Mouse (Mus musculus) right cerebral cortex, postnatal 25 days (tissue): Measurements from ENCODE around the gene Wfdc2.
A peak's percentile ranks its signal among the peaks of the same experiment; 100 is the strongest.
"Not testable (repeated sequence)": the region's sequence is repeated elsewhere in the genome, so short reads cannot be mapped to it uniquely, and the experiment has no call there.

ENCODE experiments used
- DNase-seq: peaks from one replicate; pipeline ENCODE4 v3.0.0; 2022

Gene Wfdc2

DNA sequence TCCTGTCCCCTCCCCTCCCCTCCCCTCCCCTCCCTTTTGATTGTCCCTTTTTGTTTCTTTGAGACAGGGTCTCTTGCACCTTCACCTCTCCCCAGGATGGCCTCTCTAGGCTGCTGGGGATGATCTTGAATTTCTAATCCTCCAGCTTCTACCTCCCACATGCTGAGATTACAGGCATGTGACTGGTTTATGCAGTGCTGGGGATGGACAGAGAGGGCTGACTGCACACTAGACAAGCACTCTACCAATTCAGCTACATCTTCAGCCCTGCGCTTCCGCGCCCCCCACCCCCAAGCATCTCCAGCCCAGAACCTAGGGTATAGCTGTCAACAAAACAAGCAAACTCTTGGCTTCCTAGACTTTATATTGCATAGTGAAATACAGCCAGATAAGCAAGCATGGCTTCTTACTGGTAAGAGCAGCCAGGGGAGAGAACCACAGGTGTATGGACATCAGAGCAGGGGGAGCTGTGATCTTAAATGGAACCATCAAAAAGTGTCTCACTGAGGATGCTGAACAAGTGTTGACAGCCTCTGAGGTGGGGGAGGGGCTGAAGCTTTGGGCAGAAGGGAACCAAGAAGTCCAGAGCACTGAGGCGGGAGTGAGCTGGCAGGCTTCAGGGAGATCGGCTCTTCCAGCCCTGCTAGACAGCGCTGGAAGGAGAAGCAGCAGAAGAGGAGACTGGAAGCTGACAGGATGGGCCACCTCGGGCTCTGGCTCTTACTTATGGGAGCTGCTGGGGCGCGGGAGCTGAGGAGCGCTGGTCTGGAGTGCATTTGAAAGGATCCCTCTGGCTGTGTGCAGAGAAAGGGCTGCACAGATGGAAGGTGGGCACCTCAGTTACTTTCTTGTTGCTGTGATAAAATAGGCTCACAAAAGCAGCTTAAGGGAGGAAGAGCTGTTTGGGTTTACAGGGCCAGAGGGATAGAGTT, 12.0 kb upstream of the Wfdc2 start:
- peak; percentile 45 for DNase-seq

DNA sequence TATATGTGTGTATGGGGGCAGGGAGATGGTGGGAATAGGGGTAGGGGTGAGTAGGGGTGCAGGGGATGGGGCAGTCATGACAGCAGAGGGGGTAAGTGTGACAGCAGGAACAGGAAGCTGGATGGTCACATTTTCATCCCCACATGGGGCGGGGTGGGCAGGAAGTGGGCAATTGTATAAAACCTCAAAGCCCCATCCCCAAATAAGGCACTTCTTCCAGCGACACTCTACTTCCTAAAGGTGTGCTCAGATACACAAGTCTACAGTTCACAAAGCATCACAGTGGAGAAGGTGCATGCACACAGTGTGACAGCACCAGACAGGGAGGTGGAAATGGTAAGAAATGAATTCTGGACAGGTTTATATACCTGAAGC, 11.3 kb upstream of the Wfdc2 start:
- no peak for DNase-seq

DNA sequence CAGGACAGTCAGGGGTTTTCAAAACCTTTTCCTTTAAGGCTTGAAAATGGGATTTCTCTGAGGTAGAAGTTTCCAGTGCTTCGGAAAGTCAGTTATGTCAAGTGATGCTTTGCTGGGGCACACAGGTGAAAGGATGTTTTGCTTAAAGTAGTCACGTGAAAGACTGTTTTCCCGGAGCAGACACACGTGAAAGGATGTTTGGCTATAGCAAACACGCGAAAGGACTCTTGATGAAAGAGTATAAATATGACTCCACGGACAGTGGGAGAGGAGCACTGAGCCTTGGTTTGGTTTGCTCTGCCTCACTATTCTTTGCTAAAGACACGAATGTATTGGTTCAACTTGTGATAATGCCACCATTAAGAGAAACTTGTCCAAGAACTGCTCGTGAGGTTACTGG, 10.7 kb upstream of the Wfdc2 start:
- DNase-seq, result no peak

DNA sequence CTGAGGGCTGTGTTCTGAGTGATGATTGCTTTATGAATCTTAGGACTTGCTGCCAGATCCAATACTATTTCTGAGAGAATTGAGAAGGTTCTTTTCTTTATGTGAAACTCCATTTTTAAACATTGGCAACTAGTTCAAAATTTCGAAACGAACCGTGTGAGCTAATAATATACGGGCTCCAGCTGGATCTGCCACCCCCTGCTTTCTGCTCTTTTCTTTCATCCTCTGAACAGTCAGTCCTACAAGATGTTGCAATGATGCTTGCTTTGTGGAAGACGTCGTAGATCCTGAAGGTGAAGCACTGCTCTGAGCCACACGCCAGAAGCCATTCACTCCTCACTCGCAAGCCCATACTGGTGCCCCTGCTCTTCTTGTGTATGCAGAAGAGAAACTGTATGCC, 3.8 kb upstream of the Wfdc2 start:
- DNase-seq, result peak; percentile 39

DNA sequence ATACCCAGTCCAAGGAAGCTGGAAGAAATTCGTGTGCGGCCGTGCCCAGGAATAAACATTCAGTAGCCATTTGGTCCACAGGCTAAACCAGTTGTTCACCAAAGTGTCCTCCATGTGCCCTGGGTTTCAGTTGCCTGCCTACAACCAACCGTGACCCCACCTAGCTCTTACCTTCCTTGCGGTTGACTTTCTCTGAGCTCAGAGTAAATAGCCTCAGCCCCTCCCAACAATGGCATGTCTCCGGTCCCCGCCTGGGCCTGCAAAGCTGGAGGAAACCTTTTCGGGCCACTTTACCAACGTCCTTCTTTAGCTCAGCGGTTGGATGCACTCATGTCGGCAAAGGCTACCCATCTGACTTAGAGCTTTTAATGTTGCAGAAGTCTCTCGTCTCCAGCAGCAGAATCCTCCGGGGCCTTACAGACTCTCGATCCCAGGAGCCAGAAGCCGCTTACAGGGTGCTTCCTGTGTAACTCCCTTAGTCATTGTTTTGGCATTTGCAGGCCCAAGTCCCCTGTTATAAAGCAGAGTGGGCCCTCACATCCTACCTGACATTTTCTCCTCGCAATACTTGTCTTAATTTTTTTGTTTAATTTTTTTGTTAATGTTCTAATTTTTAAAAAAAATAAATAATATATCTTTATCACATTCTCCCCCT, 3.1 kb upstream of the Wfdc2 start:
- no peak for DNase-seq

DNA sequence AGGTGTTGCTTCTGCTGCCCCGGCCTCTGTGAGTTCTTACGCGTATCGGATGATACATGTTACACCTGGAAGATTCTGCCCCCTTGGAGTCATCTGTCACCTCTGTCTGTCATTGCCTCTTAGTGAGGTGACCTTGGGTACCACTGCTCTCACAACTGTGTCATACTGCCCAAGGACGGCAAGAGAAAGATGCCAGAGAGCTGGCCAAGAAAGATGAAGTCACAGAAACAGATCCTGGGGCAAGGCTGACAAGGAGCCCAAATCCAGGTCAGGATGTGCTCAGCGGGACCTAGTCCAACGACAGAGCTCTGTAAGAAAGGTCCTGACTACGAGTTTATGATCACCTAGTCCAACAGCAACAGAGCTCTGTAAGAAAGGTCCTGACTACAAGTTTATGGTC, 2.1 kb upstream of the Wfdc2 start:
- DNase-seq, result no peak

DNA sequence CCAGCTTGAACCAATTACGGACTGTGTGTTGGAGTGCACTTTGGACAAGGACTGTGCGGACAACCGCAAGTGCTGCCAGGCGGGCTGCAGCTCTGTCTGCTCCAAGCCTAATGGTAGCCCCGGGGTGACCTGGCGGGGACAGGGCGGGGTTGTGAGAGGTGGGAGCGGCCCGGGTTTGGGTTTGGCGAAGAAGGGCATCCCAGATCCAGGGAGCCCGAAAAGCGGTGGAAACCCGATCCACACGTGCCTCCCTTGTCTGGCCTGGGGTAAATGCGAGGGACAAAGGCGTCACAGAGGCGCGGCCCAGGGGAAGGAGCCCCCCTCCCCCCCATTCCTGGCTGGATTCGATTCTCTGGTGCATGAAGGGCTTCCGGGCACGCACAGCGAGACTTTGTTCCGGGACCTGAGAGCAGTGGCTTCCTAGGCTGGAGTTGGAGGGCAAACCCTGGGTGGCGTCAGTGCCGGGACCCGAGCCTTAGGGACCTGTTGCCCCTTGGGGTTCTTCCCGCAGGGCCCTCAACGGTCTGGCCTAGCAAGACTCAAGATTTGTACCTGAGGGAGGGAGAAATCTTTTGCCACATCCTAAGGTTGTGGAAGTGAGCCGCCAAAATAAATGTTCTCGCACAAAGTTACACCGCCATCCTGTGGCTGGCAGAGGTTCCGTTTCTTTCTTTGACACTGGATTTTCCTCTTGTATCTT, 1.3 kb downstream of the Wfdc2 start:
- peak; percentile 24 for DNase-seq

DNA sequence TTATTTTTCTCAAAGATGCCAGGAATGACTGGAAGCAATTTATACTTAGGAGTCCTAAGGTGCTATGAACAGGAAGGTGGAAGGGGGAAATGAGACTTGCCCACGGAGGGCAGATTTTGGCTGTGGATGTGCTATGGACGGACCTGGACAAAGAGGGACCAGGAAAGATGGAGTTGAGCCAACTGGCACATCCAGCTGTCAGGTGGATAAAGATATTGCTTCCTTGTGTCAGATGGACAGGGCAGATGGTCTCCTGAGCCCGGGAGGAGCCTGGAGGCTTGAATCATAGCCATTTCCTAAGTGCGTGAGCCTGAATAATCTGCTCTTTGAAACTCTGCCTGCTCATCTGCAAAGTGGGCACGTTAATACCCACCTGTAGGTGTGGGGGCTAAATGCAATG, 2.1 kb downstream of the Wfdc2 start:
- no peak for DNase-seq

DNA sequence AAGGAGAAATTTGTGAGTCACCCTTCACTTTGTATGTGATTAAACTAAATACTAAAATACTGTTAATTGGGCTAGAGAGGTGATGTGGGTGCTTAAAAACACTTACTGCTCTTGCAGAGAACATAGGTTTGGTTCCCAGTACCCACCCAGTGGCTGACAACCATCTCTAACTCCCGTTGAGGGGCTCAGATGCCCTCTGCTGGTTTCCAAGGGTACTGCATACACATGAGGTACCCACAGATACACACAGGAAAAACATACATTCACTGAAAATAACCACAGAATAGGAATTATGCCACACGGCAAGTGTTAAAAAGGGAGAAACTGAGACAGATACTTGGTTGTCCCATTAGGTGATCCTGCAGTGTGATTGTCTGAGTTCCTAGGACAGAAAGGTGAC, 4.8 kb downstream of the Wfdc2 start:
- DNase-seq, result no peak

DNA sequence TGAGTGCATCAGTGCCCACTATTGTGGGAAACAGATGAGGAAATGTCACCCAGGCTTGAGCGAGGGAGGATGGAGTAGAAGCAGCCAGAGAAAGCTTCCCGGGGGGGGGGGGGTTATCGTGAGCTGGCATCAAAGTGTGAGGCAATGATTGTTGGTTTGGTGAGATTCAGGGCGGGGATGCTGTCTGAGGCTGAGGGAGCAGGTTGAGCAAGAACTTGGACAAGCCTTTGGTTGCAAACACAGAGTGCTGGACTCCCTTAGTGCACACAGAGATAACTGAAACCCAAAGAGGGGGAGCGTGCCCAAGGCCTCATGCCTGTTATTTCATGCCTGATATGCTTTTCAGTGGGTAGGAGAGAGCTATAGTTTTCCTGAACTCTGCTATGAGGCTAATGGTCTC, 5.2 kb downstream of the Wfdc2 start:
- DNase-seq, result no peak

DNA sequence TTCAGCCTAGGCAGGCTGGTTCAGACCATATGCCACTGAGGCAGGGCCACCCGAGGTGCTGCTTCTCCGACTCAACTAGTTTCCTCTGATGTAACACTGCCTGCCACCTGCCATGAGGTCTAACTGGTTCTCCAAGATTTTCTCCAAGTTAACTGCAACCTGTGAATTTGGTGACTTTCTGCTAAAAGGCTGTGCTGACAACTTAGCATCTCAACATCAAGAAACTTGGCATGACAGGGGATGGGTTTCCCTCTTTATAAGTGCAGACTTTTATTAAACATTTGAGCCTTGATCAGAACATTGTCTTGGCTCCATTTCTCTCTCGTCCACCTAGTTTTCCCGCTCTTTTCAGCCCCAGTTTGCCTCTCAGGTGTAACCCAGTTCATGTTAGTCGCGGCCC, 11.1 kb downstream of the Wfdc2 start, which contains the start of gene Spint3:
TSS of gene Spint3 (minus strand) at position 101 of the 400 bp plus-strand sequence.
- DNase-seq, result not testable (repeated sequence)

DNA sequence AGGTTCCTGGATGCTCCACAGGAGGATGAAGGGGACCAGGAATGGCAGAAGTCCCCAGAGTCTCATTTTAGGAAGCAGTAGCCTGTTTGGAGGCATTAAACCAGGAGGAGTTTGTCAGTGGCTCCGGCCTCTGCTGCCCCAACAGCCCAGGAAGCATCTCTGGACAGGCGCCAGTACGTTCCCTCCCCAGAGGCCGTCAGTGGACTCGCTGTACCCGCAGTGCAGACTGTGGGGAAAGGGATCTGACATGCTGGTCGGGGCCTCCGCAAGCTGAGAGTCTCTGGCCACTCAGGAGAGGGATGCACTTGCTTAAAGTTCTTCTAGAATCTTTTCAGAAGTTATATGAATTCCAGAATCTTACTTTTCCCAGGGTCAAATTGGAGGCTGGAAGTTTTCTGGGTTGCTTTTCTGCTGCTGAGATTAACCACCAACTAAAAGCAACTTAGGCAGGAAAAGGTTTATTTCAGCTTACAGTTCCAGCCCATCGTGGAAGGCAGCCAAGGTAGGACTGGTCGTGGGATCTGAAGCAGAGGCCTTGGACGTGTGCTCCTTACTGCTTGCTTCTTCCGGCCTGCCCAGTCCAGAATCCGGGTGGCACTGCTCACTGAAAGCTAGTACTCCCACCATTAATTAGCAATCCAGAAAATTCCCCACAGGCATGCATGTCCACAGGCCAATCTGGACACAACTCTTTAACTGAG, 23.0 kb downstream of the Wfdc2 start, which contains the start of gene Wfdc6a:
TSS of gene Wfdc6a (minus strand) at position 423 of the 701 bp plus-strand sequence.
- DNase-seq, result not testable (repeated sequence)

DNA sequence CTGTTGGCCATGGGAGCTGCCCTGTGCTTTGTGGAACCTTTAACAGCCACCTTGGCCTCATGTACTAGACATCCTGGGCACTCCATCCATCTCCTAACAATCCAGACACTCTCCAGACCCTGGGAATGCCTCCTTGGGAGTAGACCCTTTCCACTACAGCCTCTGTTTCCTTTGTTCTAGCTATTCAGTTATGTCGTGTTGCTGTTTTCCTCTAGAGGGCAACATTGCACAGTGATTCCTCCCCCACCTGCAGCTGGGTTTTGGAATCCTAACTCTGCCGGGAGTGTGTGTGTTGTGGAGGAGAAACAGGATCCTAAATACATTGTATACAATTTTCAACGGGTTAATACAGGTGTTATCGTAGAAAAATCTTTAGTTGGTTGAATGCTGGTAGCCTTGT, 29.8 kb downstream of the Wfdc2 start:
- DNase-seq, result peak; percentile 14

DNA sequence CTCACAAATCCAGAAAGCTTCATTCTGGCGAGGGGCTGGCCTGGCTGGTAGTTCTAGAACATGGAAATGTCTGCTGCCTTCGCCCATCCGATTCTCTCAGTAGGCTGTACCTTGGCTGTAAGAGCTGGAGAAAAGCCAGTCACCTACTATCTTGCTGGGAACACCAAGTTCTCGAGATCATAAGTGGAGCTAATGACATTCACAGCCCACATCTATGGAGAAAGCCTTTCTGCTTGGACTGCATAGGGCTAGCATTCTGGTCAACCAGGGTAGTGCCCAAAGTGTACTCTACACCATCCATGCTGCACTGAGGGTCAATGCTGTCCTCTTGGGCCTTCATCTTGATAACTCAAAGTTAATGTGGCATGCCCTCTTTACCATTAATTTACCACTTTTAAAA, 31.3 kb downstream of the Wfdc2 start, which contains the start of gene Eppin:
TSS of gene Eppin (minus strand) at position 101 of the 400 bp plus-strand sequence.
- no peak for DNase-seq

DNA sequence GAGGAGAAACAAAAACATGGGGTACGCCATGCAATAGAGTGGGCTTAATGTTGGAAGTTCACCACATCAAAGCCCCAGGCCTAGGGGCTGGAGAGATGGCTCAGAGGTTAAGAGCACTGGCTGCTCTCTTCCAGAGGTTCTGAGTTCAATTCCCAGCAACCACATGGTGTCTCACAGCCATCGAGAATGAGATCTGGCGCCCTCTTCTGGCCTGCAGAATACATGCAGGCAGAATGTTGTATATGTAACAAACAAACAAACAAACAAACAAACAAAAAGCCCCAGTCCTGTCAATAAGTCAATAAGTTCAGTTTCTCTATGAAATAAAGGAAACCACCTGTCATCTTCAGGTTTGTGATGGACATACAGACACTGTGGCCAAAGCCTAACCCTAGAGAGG, 38.0 kb downstream of the Wfdc2 start:
- DNase-seq, result no peak

DNA sequence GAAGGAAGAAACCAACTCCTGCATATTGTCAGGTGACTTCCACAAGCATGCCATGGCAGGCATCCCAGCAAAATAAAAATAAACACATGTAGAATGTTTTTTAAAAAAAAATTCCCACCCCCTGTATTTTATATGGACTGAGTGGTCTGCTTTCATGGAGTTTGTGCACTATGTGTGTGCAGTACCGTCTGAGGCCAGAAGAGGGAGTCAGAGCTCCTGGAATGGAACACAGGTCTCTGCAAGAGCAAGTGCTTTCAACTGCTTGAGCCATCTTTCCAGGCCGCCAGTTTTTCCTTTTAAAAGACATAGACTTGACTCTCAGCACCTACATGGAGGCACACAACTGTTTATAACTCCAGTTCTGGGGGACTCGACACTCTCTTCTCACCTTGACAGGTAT, 41.3 kb downstream of the Wfdc2 start:
- DNase-seq, result no peak

DNA sequence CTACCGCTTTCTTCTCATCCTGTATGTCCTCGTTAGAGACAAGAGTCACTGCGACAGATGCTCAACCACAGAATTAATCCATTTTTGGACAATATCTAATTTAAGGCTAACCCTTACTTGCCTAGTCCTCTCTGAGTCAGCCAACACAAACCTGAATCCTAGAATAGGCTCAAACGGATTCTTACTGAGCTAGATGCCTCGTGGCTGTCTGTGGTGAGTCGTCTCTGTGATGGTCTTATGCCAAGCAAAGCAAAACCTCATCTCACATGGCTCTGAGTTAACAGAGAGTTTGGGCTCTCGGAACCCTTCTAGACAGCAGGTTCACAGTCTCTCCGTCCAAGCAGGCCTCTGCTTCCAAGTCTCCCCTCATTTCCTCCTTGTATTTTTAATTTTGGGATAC, 42.2 kb downstream of the Wfdc2 start:
- no peak for DNase-seq

DNA sequence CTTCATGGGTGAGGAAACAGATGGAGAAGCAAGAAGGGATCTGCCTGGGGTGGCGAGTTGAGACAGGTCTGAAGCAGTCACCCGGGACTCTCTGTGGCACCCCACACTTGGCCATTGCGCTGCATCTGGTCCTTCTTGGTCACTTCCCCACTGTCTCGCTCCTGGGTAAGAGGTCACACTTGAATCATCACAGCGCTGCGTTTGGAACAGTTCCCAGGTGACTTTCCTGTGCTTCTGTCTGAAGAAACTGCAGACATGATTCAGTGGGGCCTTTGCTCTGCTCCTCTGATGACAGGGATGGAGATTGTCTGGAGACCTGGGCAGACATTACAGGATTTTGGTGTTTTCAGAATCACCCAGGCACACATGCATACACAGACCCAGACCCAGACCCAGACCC, 46.6 kb downstream of the Wfdc2 start:
- DNase-seq, result no peak

DNA sequence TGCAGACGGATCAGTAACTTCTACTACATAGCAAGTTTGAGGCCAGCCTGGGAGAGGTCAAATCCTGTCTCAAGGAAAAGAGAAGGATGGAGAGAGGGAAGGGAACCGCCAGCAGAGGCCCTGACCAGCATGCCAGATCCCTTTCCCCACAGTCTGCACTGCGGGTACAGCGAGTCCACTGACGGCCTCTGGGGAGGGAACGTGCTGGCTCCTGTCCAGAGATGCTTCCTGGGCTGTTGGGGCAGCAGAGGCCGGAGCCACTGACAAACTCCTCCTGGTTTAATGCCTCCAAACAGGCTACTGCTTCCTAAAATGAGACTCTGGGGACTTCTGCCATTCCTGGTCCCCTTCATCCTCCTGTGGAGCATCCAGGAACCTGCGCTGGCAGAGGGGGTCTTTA, 51.3 kb downstream of the Wfdc2 start, which contains the start of the genes Wfdc6b and Wfdc8:
TSS of gene Wfdc6b (plus strand) at position 52 of the 400 bp plus-strand sequence.
TSS of gene Wfdc8 (minus strand) at position 156 of the 400 bp plus-strand sequence.
- DNase-seq, result not testable (repeated sequence)

DNA sequence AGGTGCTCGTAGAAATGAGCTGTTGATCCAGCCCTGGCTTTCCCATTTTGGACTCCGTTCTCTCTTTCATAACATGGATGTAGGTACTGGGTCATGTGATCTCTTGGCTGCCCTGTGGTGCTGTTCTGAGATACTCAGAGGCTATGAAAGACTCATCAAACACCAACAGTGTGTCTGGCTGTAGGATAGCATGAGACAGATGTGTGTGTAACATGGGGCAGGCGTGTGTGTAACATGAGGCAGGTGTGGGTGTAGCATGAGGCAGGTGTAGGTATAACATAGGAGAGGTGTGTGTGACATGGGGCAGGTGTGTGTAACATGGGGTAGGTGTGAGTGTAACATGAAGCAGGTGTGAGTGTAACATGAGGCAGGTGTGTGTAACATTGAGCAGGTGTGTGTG, 53.2 kb downstream of the Wfdc2 start:
- DNase-seq, result no peak
